Mouse (Mus musculus) forebrain, embryonic 10.5 days (tissue): ENCODE data around the gene Eml1. TPM values are rescaled to one million over a fixed set of nuclear protein-coding genes. Genes with fewer than 3 reads are reported as not detected.
A peak's percentile ranks its signal among the peaks of the same experiment; 100 is the strongest.

ENCODE experiments used
- DNase-seq: peaks from one replicate; pipeline ENCODE4 v3.0.0-alpha.2; 2017; ENCODE audit warnings: low spot score; ENCODE audit errors: extremely low spot score
- H3K27ac ChIP-seq: fragments of 300-500 bp; sonication (generic); 2 replicates; pipeline ENCODE4 v1.5.1; 2016; ENCODE audit warnings: mild to moderate bottlenecking
- H3K27me3 ChIP-seq: fragments of 300-500 bp; sonication (generic); 2 replicates; pipeline ENCODE4 v1.6.1; 2016; ENCODE audit warnings: mild to moderate bottlenecking; ENCODE audit not compliant: poor library complexity, severe bottlenecking
- H3K36me3 ChIP-seq: fragments of 300-500 bp; sonication (generic); replicated peaks from 2 replicates; pipeline ENCODE4 v1.6.1; 2016; ENCODE audit warnings: mild to moderate bottlenecking, moderate library complexity
- H3K4me1 ChIP-seq: fragments of 300-500 bp; sonication (generic); 2 replicates; pipeline ENCODE4 v1.6.1; 2016
- H3K4me3 ChIP-seq: fragments of 300-500 bp; sonication (generic); 2 replicates; pipeline ENCODE4 v1.5.1; 2016; ENCODE audit warnings: mild to moderate bottlenecking, moderate library complexity
- H3K9me3 ChIP-seq: fragments of 300-500 bp; sonication (generic); 2 replicates; pipeline ENCODE4 v1.6.1; 2016; ENCODE audit warnings: mild to moderate bottlenecking, moderate library complexity
- WGBS: fragments of 180-500 bp; shearing (Covaris S2); methylation state at CpG from one replicate; pipeline ENCODE4 v1.1.7; 2016; 5-methylcytosine and 5-hydroxymethylcytosine counted together
- polyA plus RNA-seq: library from polyadenylated mRNA; unstranded; fragments of >200 nt; fragmentation: Nextera tagmentation; extraction: Ambion mirVana; gene quantifications from 2 replicates; pipeline ENCODE4 v1.2.1, GENCODE M21; 2016

Eml1 gene
- polyA plus RNA-seq, 1 experiment from 2014 or later = 95.1 TPM

DNA sequence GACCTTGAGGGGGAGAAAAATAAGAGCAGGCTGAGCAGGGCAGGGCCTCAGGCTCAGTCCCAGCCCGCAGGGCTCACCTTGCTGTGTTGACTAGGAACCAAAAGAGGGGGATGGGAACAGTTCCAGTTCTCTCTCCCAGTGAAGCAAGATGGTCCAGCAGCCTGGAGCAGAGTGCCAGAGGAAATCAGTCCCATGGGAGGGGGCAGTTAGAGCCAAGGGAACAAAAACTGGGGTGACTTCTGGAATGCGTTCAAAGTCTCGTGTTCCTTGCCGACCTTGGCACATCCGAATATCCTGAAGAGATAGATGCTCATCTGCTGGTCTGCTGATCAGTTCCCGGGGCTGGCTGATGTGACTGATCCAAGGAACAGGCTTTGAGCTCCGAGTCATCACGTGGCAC lies 30.2 kb downstream of the Eml1 start:
- Histone ChIP-seq H3K27me3 (no peaks in the 10 kb centered on the region; the same call in 1 of the 2 replicates), H3K4me3 (no peak overlapping the region), H3K27ac (0 out of 2 replicates have a peak overlapping the region, but pooled peaks have one; percentile 32), H3K9me3 (no peaks in the 10 kb centered on the region), H3K4me1 (peaks cover 31% of the 10 kb centered on the region), H3K36me3 (no peaks in the 10 kb centered on the region)
- 81% methylated on average over 8 of the region's 8 CpGs for WGBS
- DNase-seq = no peak

DNA sequence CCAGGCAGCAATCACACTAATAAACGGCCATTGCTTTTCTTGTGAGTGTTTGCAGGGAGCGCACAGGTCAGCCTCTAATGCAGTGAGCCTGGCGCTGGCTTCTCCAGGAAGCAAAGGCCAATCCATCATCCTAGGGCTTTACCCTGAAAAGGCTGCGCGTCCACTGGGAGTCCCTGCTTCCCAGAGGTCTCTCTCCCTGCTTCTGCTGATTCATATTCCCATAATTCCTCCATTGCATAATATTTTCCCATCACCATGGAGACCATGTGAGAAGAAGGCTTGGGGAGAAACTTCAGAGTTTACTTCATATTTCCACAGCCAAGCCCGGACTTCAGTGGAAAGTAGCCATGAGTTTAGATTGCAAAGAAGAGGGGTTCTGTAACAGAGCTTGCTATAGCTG lies 33.2 kb downstream of the Eml1 start:
- DNase-seq = no peak
- Histone ChIP-seq H3K36me3 (no peaks in the 10 kb centered on the region), H3K4me1 (peaks cover 25% of the 10 kb centered on the region), H3K9me3 (no peaks in the 10 kb centered on the region), H3K27ac (no peak overlapping the region), H3K27me3 (no peaks in the 10 kb centered on the region; the same call in 1 of the 2 replicates), H3K4me3 (no peak overlapping the region)
- 89% methylated on average over 6 of the region's 6 CpGs for WGBS

DNA sequence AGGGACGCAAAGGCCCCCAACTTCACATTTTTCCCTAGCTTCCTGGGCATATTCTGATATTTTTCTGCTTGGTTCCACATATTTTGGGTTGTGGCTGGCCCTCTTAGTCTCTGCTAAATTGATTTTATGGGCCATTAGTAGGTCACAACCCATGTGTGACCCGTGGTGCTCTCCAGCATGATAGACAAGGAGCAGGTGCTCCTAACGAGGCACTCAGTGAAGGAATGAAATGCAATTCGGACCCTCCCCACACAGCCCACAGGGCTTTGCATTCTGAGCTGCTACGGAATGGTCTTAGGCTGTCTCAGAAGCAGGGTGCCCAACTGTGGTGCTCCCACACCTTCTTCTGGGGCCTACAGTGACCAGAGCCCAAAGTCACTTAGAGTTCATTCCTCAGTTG lies 38.3 kb downstream of the Eml1 start:
- Histone ChIP-seq H3K9me3 (no peaks in the 10 kb centered on the region), H3K4me3 (no peak overlapping the region), H3K27ac (peak overlapping the region; percentile 11; the same call in 1 of the 2 replicates), H3K27me3 (peaks cover 5% of the 10 kb centered on the region; the same call in 1 of the 2 replicates), H3K4me1 (peaks cover 47% of the 10 kb centered on the region), H3K36me3 (no peaks in the 10 kb centered on the region)
- 59% methylated on average over 5 of the region's 5 CpGs for WGBS
- no peak for DNase-seq

DNA sequence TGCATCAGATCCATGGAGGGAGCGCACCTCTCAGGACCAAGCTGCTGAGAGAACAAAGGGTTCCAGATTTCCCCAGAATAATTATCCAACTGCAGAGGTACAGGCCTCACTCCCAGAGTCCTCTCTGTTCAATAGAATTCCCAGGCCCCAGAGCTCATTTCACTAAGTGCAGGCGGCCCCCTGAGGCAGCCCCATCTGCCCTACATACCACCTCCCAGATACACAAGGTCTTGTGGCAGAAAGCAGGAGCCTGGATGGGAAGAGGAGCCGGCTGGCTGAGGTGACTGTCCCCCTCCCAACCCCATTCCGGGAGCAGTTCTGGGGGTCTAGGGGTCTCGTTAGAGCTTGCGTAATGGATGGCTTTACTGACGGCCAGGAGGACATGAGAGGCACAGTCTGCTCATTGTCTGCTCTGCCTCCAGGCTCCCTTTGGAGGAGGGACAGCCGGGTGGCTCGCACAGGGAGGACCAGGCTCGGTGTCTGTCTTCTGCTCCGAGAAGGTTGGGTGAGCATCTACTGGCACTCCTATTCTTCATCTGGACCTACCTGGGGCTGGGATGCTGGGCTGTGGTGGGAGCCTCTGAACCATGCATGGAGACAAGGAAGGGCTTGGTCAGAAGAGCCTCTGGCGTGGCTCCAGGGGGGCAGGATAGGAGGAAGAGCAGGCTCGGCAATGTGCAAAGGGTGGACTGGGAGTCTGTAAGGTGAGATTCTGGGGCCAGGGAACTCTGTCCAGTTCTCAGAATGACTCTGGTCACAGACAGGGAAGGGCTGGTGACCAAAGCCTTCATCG lies 39.9 kb downstream of the Eml1 start:
- 69% methylated on average over 14 of the region's 14 CpGs for WGBS
- DNase-seq = no peak
- Histone ChIP-seq H3K36me3 (no peaks in the 10 kb centered on the region), H3K27ac (peak overlapping the region; percentile 71), H3K4me1 (peaks cover 43% of the 10 kb centered on the region), H3K4me3 (no peak overlapping the region), H3K27me3 (peaks cover 5% of the 10 kb centered on the region; the same call in 1 of the 2 replicates), H3K9me3 (no peaks in the 10 kb centered on the region)

DNA sequence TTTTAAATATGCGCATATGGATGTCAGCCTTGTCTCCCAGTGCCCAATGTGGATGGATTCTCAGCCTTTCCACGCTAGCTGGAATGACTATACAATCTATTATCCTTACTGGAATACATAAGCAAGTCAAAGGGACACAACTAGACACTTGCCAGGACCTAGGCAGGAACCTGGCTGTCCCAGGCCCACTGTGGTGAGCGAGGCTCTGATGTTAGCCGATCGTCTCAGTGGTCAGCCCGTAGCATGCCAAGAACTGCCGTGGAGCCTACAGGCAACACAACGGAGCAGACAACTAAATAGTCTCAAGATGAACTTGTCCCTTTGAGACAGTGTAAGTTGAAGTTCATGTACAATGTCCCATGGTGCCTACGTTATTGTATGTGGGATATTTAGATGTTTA lies 44.2 kb downstream of the Eml1 start:
- 95% methylated on average over 9 of the region's 9 CpGs for WGBS
- peaks cover 35% of the 10 kb centered on the region for H3K4me1 ChIP-seq
- DNase-seq = no peak
- no peak overlapping the region for H3K27ac ChIP-seq
- H3K27me3 ChIP-seq = peaks cover 14% of the 10 kb centered on the region
- no peak overlapping the region for H3K4me3 ChIP-seq
- H3K36me3 ChIP-seq = no peaks in the 10 kb centered on the region
- H3K9me3 ChIP-seq = no peaks in the 10 kb centered on the region

DNA sequence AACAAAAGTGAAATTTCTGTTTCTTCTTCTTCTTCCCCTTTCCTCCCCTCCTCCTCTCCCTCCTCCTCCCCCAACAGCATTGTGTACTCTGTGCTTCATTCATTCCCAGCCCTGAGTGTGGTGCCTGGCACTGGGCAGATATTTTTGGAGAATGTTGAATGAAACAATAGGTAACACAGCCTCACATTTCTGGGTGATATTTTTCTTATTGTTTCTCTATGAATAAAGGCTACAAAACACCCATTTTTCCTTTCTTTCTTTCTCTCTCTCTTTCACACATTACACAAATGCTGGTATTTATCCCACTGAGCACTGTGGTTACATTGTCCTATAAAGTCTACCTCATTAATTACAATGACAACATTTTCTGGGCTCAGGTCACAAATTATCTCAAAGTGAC lies 48.8 kb downstream of the Eml1 start:
- Histone ChIP-seq H3K27ac (no peak overlapping the region), H3K4me1 (peaks cover 57% of the 10 kb centered on the region), H3K27me3 (peaks cover 23% of the 10 kb centered on the region), H3K9me3 (no peaks in the 10 kb centered on the region), H3K36me3 (no peaks in the 10 kb centered on the region), H3K4me3 (no peak overlapping the region)
- no peak for DNase-seq

DNA sequence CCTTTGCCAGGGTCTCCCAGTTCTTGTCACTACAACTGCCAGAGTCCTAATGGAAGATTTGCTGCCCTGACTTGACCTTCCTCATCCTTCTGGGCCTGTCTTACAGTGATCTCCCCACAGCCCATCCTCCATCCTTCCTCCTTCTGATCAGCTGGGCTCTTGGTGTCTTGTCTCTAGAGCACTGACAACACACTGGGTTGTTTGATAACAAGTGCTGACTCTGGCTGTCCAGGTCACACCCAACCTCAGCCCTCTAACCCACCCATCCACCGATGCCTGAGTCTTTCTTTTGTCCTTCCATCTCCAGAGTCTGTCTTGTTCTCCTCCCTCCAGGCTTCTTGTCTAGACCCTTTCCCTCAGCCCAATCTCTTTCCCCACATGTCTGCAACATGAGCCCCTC lies 50.7 kb downstream of the Eml1 start:
- 83% methylated on average over 1 of the region's 1 CpGs for WGBS
- Histone ChIP-seq H3K9me3 (no peaks in the 10 kb centered on the region), H3K4me1 (peaks cover 74% of the 10 kb centered on the region), H3K4me3 (no peak overlapping the region), H3K27me3 (peaks cover 23% of the 10 kb centered on the region), H3K36me3 (no peaks in the 10 kb centered on the region), H3K27ac (peak overlapping the region; percentile 35; the same call in 1 of the 2 replicates)
- no peak for DNase-seq

DNA sequence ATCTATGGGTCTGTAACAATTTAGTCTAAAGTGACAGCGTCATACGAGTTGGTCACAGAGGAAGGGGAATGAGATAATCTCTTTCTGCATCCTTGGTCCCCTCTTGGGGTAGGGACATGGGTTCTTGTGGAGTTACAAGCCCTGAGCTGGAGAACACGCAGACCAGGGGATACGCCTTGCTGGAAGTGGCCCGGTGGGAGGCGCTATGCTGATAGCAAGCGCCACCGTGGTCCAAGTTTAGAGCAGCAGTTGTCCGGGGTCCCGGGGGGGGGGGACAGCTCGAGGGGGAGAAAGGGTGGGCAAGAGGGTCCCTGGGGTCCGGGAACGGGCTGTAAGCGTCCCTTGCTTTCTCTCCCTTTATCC lies 51.7 kb downstream of the Eml1 start:
- under 1% methylated on average over 13 of the region's 14 CpGs for WGBS
- H3K27me3 ChIP-seq = peaks cover 19% of the 10 kb centered on the region
- no peaks in the 10 kb centered on the region for H3K9me3 ChIP-seq
- H3K4me3 ChIP-seq = peak overlapping the region; percentile 89
- H3K36me3 ChIP-seq = 0 out of 2 replicates have a peak, but pooled peaks cover under 1% of the 10 kb centered on the region
- peaks cover 82% of the 10 kb centered on the region for H3K4me1 ChIP-seq
- DNase-seq = no peak
- peak overlapping the region; percentile 98 for H3K27ac ChIP-seq

DNA sequence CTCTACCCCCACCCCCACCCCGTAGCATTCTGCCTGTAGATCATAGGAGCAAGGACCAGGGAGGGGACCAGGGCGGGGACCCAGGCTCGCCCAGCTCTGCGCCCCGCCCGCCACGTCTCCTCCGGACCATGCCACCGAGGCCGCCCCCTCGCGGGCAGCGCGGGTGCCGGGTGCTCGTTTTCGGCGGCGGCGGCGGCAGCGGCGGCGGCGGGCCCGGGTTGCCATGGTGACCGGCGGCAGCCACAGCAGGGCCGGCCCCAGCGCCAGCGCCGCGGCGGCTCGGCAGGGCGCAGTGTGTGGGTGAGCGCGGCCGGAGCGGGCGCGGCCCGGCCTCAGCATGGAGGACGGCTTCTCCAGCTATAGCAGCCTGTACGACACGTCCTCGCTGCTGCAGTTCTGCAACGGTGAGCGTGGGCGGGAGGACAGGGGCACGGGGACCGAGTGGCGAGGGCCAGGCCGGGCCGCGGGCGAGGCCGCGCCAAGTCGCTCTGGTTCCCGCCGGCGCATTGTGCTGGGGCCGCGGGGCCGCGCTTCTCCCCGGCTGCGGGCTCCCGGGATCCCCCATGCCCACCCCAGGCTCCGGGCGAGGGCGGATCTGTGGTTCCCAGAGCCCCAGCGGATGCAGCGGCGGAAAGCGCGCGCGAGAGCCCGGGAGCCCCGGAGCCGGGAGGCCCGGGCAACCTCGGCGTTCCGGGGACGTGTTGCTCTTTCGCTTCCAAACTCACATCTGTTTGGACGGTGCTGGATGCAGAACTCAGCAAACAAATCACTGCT lies 52.3 kb downstream of the Eml1 start:
- H3K27ac ChIP-seq = peak overlapping the region; percentile 98
- peak overlapping the region; percentile 89 for H3K4me3 ChIP-seq
- H3K4me1 ChIP-seq = peaks cover 83% of the 10 kb centered on the region
- no peaks in the 10 kb centered on the region for H3K9me3 ChIP-seq
- WGBS = under 1% methylated on average over 90 of the region's 90 CpGs
- H3K27me3 ChIP-seq = peaks cover 19% of the 10 kb centered on the region
- H3K36me3 ChIP-seq = peaks cover 6% of the 10 kb centered on the region
- peak; percentile 90 for DNase-seq

DNA sequence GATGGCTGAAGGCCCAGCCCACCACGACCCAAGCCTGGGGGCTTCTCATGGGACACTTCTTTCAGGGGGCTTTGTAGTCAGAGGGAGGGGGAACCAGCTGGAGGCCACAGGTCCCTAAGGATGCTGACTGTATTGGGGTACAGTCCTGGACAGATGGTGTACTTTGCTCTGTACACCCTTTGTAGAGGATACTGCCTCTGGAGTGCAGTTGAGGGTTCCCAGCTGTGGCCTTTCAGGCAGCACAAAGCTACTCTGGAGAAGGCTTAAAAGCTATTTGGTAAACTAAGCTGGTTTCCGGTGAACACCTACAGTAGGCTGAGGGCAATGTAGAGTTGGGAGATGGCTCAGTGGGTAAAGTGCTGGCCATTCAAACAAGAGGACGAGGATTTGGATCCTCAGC lies 60.2 kb downstream of the Eml1 start:
- no peaks in the 10 kb centered on the region for H3K27me3 ChIP-seq
- H3K27ac ChIP-seq = peak overlapping the region; percentile 68; the same call in 1 of the 2 replicates
- H3K9me3 ChIP-seq = no peaks in the 10 kb centered on the region
- H3K36me3 ChIP-seq = peaks cover 16% of the 10 kb centered on the region
- 67% methylated on average over 3 of the region's 3 CpGs for WGBS
- DNase-seq = no peak
- H3K4me3 ChIP-seq = no peak overlapping the region
- H3K4me1 ChIP-seq = peaks cover 65% of the 10 kb centered on the region

DNA sequence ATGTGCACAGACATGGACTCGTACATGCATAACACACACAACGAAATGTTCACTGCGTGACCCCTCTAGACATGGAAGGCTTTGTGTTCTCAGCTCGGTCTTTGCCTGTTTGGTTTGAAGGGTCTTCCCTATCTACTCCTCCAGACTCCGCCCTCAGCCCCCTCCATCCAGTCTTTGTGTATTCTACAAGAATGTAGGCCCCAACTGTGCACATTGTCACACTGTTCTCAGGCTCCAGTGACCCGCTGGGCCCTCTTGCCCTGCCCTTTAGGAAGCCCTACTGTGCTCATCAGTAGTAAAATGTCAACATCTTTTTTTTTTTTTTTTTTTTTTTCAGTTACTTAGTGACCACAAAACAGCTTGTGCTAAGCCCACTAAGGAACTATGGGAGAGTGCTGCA lies 61.0 kb downstream of the Eml1 start:
- Histone ChIP-seq H3K27ac (peak overlapping the region; percentile 68; the same call in 1 of the 2 replicates), H3K4me3 (peak overlapping the region; percentile 8; the same call in 1 of the 2 replicates), H3K4me1 (peaks cover 68% of the 10 kb centered on the region), H3K9me3 (no peaks in the 10 kb centered on the region), H3K27me3 (no peaks in the 10 kb centered on the region), H3K36me3 (peaks cover 16% of the 10 kb centered on the region)
- DNase-seq = no peak
- WGBS = 42% methylated on average over 6 of the region's 6 CpGs

DNA sequence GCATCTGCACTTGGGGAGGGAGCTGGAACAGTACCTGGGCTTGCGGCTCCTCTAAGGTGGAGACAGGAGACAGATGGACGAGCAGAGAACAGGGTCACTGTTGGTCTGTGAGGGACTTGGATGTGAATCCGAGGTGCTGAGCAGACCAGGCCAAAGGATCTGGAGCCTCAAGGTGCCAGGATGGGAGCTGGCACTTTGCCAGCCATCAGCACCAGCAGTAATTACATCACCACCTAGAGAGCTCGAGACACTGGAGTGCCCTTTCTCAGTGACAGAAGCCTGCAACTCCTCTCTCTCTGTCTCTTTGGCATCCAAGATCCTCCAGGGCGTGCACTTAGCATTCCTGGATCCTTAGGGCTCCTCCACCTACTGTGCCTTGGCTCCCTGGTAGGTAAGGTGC lies 61.8 kb downstream of the Eml1 start:
- DNase-seq = no peak
- 81% methylated on average over 5 of the region's 5 CpGs for WGBS
- no peaks in the 10 kb centered on the region for H3K27me3 ChIP-seq
- H3K4me3 ChIP-seq = no peak overlapping the region
- H3K36me3 ChIP-seq = peaks cover 15% of the 10 kb centered on the region
- peak overlapping the region; percentile 44; the same call in 1 of the 2 replicates for H3K27ac ChIP-seq
- H3K9me3 ChIP-seq = no peaks in the 10 kb centered on the region
- peaks cover 59% of the 10 kb centered on the region for H3K4me1 ChIP-seq

DNA sequence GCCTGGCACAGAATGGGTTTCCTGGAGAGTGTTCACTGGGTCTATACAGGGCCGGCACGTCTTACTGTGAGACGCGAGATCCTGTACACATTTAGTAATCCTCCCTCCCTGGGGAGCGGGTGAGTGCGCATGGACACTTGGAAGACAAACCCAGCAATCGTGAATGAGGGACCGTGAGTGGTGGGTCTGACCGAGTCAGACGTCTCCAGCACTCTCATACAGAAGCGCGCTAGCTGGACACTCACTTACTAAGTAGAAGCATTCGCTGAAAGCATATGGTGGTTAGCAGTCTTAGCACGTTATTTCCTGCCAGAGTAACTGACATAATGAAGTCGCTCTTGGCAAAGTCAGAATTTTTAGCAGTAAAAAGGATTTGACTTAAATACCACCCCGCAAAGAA lies 62.3 kb downstream of the Eml1 start:
- peak overlapping the region; percentile 44; the same call in 1 of the 2 replicates for H3K27ac ChIP-seq
- peaks cover 11% of the 10 kb centered on the region for H3K36me3 ChIP-seq
- H3K9me3 ChIP-seq = no peaks in the 10 kb centered on the region
- H3K4me1 ChIP-seq = peaks cover 57% of the 10 kb centered on the region
- 85% methylated on average over 16 of the region's 16 CpGs for WGBS
- no peak overlapping the region for H3K4me3 ChIP-seq
- no peak for DNase-seq
- no peaks in the 10 kb centered on the region for H3K27me3 ChIP-seq
